Mouse (Mus musculus) bone marrow, adult 2 months (tissue): ENCODE data around the gene Gm17949. TPM values are rescaled to one million over a fixed set of nuclear protein-coding genes. Genes with fewer than 3 reads are reported as not detected.
A peak's percentile ranks its signal among the peaks of the same experiment; 100 is the strongest.

ENCODE experiments used
- H3K27ac ChIP-seq: fragments of 200-500 bp; 2 replicates; pipeline ENCODE4 v1.5.1; 2012; ENCODE audit warnings: low read depth, mild to moderate bottlenecking, control low read depth, inconsistent platforms, low read length; ENCODE audit not compliant: control insufficient read depth, poor library complexity, insufficient read depth
- H3K4me1 ChIP-seq: fragments of 200-500 bp; 2 replicates; pipeline ENCODE4 v1.6.1; 2011; ENCODE audit warnings: low read length; ENCODE audit not compliant: control insufficient read depth, insufficient read depth
- H3K4me3 ChIP-seq: fragments of 200-500 bp; replicated peaks from 2 replicates; pipeline ENCODE3; 2011; ENCODE audit warnings: mild to moderate bottlenecking, low read depth, low read length, control low read depth; ENCODE audit not compliant: control insufficient read depth
- CTCF ChIP-seq: fragments of 200-500 bp; IDR thresholded peaks from 2 replicates; pipeline ENCODE4 v1.5.1; 2011; ENCODE audit warnings: low read length, control low read depth; ENCODE audit not compliant: control insufficient read depth, insufficient read depth
- POLR2A ChIP-seq: fragments of 200-500 bp; IDR thresholded peaks from 2 replicates; pipeline ENCODE4 v1.6.1; 2011; ENCODE audit warnings: low read depth, mild to moderate bottlenecking, control low read depth, low read length, borderline replicate concordance; ENCODE audit not compliant: control insufficient read depth
- WGBS: fragments of 180-500 bp; shearing (Covaris S2); methylation state at CpG from one replicate; pipeline ENCODE4 v1.1.7; 2018; 5-methylcytosine and 5-hydroxymethylcytosine counted together
- polyA plus RNA-seq: library from polyadenylated mRNA; stranded (reverse); fragments of >200 nt; gene quantifications from 2 replicates; pipeline ENCODE4 v1.2.4, GENCODE M21; 2011; ENCODE audit warnings: low replicate concordance; ENCODE audit not compliant: missing spikeins, insufficient read depth, insufficient read length

Gm17949 gene
- not detected in 2 replicates for polyA plus RNA-seq

- peaks cover 3% of the 10 kb centered on the region; the same call in 1 of the 2 replicates for H3K4me1 ChIP-seq
- peak; percentile 96 for TF ChIP-seq POLR2A
- TF ChIP-seq CTCF: peak; percentile 12; the same call in 1 of the 2 replicates
- WGBS: 1% methylated on average over 51 of the region's 51 CpGs
Observed at GRCm38 (mm10) chr17:57011236-57012141, at the start of gene Gm17949, which contains the start of gene Gtf2f1. Gene Gm17949 (plus strand): TSS chr17:57011469. Gene Gtf2f1 (minus strand): TSS chr17:57011288.

GRCm38 (mm10) chr17:56961880-56962279, 49.4 kb upstream of the Gm17949 start:
- 86% methylated on average over 4 of the region's 4 CpGs for WGBS
- TF ChIP-seq POLR2A (no peak), CTCF (no peak)
- H3K4me1 ChIP-seq: peaks cover 2% of the 10 kb centered on the region; the same call in 1 of the 2 replicates

More at GRCm38 (mm10) chr17:57011236-57012141, at the start of gene Gm17949, which contains the start of gene Gtf2f1:
- Histone ChIP-seq H3K4me3 (peak within 1 kb of the TSS; percentile 93), H3K27ac (peak within 1 kb of the TSS; percentile 63)

GRCm38 (mm10) chr17:56962642-56963405, 48.4 kb upstream of the Gm17949 start:
- no peak for TF ChIP-seq CTCF
- TF ChIP-seq POLR2A: no peak
- 68% methylated on average over 5 of the region's 5 CpGs for WGBS
- Histone ChIP-seq H3K4me1 (peaks cover 2% of the 10 kb centered on the region; the same call in 1 of the 2 replicates), H3K4me3 (no peak overlapping the region), H3K27ac (no peak overlapping the region)

More at GRCm38 (mm10) chr17:56961880-56962279, 49.4 kb upstream of the Gm17949 start:
- Histone ChIP-seq H3K27ac (no peak overlapping the region), H3K4me3 (no peak overlapping the region)

- Histone ChIP-seq H3K4me1 (no peaks in the 10 kb centered on the region; the same call in 1 of the 2 replicates), H3K27ac (no peak overlapping the region), H3K4me3 (no peak overlapping the region)
- WGBS: 83% methylated on average over 6 of the region's 6 CpGs
- TF ChIP-seq CTCF: no peak
Observed at GRCm38 (mm10) chr17:56963646-56964045, 47.6 kb upstream of the Gm17949 start.

GRCm38 (mm10) chr17:56969321-56969720, 41.9 kb upstream of the Gm17949 start:
- no peaks in the 10 kb centered on the region for H3K4me1 ChIP-seq
- H3K4me3 ChIP-seq: no peak overlapping the region
- 61% methylated on average over 3 of the region's 3 CpGs for WGBS
- TF ChIP-seq POLR2A: no peak
- TF ChIP-seq CTCF: no peak
- H3K27ac ChIP-seq: no peak overlapping the region

GRCm38 (mm10) chr17:56970081-56970480, 41.2 kb upstream of the Gm17949 start:
- Histone ChIP-seq H3K27ac (no peak overlapping the region), H3K4me3 (no peak overlapping the region), H3K4me1 (no peaks in the 10 kb centered on the region)
- TF ChIP-seq CTCF: no peak
- no peak for TF ChIP-seq POLR2A
- WGBS: 63% methylated on average over 5 of the region's 5 CpGs

- H3K4me3 ChIP-seq: no peak overlapping the region
- TF ChIP-seq POLR2A: no peak
- no peak for TF ChIP-seq CTCF
- WGBS: 77% methylated on average over 13 of the region's 14 CpGs
- no peak overlapping the region for H3K27ac ChIP-seq
- H3K4me1 ChIP-seq: no peaks in the 10 kb centered on the region
Observed at GRCm38 (mm10) chr17:56973956-56974707, 37.1 kb upstream of the Gm17949 start.

- 75% methylated on average over 5 of the region's 5 CpGs for WGBS
Observed at GRCm38 (mm10) chr17:56974708-56975240, 36.5 kb upstream of the Gm17949 start.

More at GRCm38 (mm10) chr17:56974708-56975240, 36.5 kb upstream of the Gm17949 start:
- Histone ChIP-seq H3K27ac (no peak overlapping the region), H3K4me3 (no peak overlapping the region), H3K4me1 (no peaks in the 10 kb centered on the region)
- TF ChIP-seq CTCF: no peak
